Mouse (Mus musculus) frontal cortex, postnatal 14 days (tissue): ENCODE results near the gene 9930111J21Rik2.
"Not testable (repeated sequence)": the region's sequence is repeated elsewhere in the genome, so short reads cannot be mapped to it uniquely, and the experiment has no call there.

Experiments
- DNase-seq, 2 experiments: peaks; one replicate each; pipeline ENCODE4 v3.0.0; 2022; ENCODE audit warnings: low spot score in 2 of 2

9930111J21Rik2 gene

GRCm38 (mm10) chr11:48974686-48975085, 76.4 kb downstream of the 9930111J21Rik2 start:
- DNase-seq, result not testable (repeated sequence)
